Mouse (Mus musculus) spleen, adult 2 months (tissue): ENCODE measurements around the gene Pdik1l.

Experiments used
- CTCF ChIP-seq: fragments of 200-500 bp; IDR thresholded peaks from 2 replicates; pipeline ENCODE4 v1.5.1; 2011; ENCODE audit warnings: mild to moderate bottlenecking, inconsistent platforms; ENCODE audit not compliant: insufficient read depth, insufficient read length, insufficient replicate concordance; ENCODE audit errors: extremely low read depth
- POLR2A ChIP-seq: fragments of 200-500 bp; IDR thresholded peaks from 2 replicates; pipeline ENCODE4 v1.6.1; 2011; ENCODE audit warnings: low read depth, low read length, inconsistent platforms

- TF ChIP-seq POLR2A, result no peak
- TF ChIP-seq CTCF, result no peak
Measured at GRCm38 (mm10) chr4:134272731-134273416, 14.8 kb downstream of the Pdik1l start.
